Mouse (Mus musculus) embryonic facial prominence, embryonic 15.5 days (tissue): ENCODE measurements around the gene Srp14. TPM values are rescaled to one million over a fixed set of nuclear protein-coding genes. Genes with fewer than 3 reads are reported as not detected.

Source experiments
- ATAC-seq: fragments of 200-750 bp; cut with Nextera tagmentation; 2 replicates; pipeline ENCODE4 v1.8.0; 2017; ENCODE audit warnings: low read depth, moderate TSS enrichment; ENCODE audit not compliant: insufficient number of reproducible peaks, low FRiP score, low TSS enrichment
- H3K27ac ChIP-seq: fragments of 300-500 bp; sonication (generic); replicated peaks from 2 replicates; pipeline ENCODE4 v1.5.1; 2015; ENCODE audit warnings: mild to moderate bottlenecking, inconsistent platforms
- H3K27me3 ChIP-seq: fragments of 300-500 bp; sonication (generic); 2 replicates; pipeline ENCODE4 v1.6.1; 2015; ENCODE audit warnings: inconsistent platforms
- H3K36me3 ChIP-seq: fragments of 300-500 bp; sonication (generic); 2 replicates; pipeline ENCODE4 v1.6.1; 2015; ENCODE audit warnings: mild to moderate bottlenecking, inconsistent platforms
- H3K4me1 ChIP-seq: fragments of 300-500 bp; sonication (generic); 2 replicates; pipeline ENCODE4 v1.6.1; 2015; ENCODE audit warnings: inconsistent platforms
- H3K4me2 ChIP-seq: fragments of 300-500 bp; sonication (generic); replicated peaks from 2 replicates; pipeline ENCODE4 v1.6.1; 2015; ENCODE audit warnings: mild to moderate bottlenecking, inconsistent platforms
- H3K4me3 ChIP-seq: fragments of 300-500 bp; sonication (generic); replicated peaks from 2 replicates; pipeline ENCODE4 v1.5.1; 2015; ENCODE audit warnings: mild to moderate bottlenecking, inconsistent platforms
- H3K9ac ChIP-seq: fragments of 300-500 bp; sonication (generic); 2 replicates; pipeline ENCODE4 v1.6.1; 2015; ENCODE audit warnings: inconsistent platforms
- H3K9me3 ChIP-seq: fragments of 300-500 bp; sonication (generic); replicated peaks from 2 replicates; pipeline ENCODE4 v1.6.1; 2016; ENCODE audit warnings: inconsistent platforms
- WGBS: fragments of 180-500 bp; shearing (Covaris S2); methylation state at CpG from one replicate; pipeline ENCODE4 v1.1.7; 2015; 5-methylcytosine and 5-hydroxymethylcytosine counted together
- polyA plus RNA-seq: library from polyadenylated mRNA; unstranded; fragments of >200 nt; fragmentation: Nextera tagmentation; extraction: Ambion mirVana; gene quantifications from 2 replicates; pipeline ENCODE4 v1.2.1, GENCODE M21; 2015

Srp14 gene
- polyA plus RNA-seq, 1 experiment from 2014 or later = 285 TPM

DNA sequence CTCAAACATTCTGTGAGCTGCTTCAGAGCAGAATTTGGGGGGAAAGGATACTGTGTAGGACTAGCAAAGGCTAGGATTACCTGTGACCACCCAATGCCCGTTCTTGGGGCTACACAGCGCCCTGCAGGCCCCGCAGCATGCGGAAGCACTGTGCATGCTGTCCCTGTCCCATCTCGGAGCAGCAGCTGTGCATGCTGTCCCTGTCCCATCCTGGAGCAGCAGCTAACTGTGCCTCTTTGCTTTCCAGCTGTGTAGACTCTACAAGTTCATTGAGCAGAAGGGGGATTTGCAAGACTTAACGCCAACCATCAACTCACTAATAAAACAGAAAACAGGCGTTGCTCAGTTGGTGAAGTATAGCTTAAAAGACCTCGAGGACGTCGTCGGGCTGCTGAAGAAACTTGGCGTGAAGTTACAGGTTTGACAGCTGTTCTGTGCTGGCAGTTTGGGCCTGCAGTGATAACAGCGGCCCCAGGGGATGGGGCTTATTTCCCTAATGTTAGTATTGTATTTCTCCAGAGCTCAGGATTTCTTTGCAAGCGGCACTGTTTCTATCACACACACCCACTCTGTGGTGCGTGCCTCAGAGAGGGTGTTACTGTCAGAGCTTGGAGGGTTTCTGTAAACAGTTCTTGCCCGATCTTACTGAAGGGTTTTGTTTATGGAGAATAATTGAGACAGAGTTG, 17.9 kb downstream of the Srp14 start:
- no peaks in the 10 kb centered on the region for H3K9me3 ChIP-seq
- H3K36me3 ChIP-seq = peaks cover 33% of the 10 kb centered on the region; the same call in 1 of the 2 replicates
- no peak overlapping the region; the same call in 1 of the 2 replicates for H3K27ac ChIP-seq
- H3K27me3 ChIP-seq = no peaks in the 10 kb centered on the region
- ATAC-seq = no peak; the same call in 1 of the 2 replicates
- peaks cover 36% of the 10 kb centered on the region for H3K4me1 ChIP-seq
- H3K9ac ChIP-seq = no peak overlapping the region
- no peak overlapping the region for H3K4me3 ChIP-seq
- 45% methylated on average over 16 of the region's 16 CpGs for WGBS
- H3K4me2 ChIP-seq = no peak overlapping the region

- 79% methylated on average over 13 of the region's 13 CpGs for WGBS
Measured at GRCm38 (mm10) chr2:118457463-118458261, 21.8 kb downstream of the Srp14 start.

DNA sequence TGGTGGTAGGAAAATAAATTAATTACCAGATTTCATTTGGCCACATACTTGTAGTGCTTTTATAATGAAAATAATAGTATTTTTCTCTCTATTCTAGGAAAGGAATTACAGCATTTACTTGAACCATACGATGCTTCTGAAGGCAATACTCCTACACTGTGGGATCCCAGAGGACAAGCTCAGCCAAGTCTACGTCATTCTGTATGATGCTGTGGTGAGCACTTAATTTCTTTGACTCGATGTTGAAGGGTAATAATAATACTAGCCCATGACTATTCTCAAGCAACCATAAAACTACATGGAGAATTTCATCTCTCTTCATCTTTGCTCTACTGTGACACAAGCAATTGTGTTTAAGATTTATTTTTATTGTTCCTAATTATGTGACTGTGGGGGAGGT, 22.5 kb downstream of the Srp14 start:
- peaks cover 12% of the 10 kb centered on the region for H3K4me1 ChIP-seq
- H3K9ac ChIP-seq = no peak overlapping the region
- no peak for ATAC-seq
- 75% methylated on average over 3 of the region's 3 CpGs for WGBS
- H3K4me2 ChIP-seq = no peak overlapping the region
- H3K36me3 ChIP-seq = peaks cover 22% of the 10 kb centered on the region
- no peak overlapping the region for H3K27ac ChIP-seq
- no peaks in the 10 kb centered on the region for H3K9me3 ChIP-seq
- H3K27me3 ChIP-seq = no peaks in the 10 kb centered on the region
- no peak overlapping the region for H3K4me3 ChIP-seq

More at GRCm38 (mm10) chr2:118457463-118458261, 21.8 kb downstream of the Srp14 start:
- Histone ChIP-seq H3K9ac (no peak overlapping the region), H3K9me3 (no peaks in the 10 kb centered on the region), H3K36me3 (peaks cover 25% of the 10 kb centered on the region), H3K4me1 (peaks cover 18% of the 10 kb centered on the region), H3K27me3 (no peaks in the 10 kb centered on the region), H3K27ac (no peak overlapping the region), H3K4me2 (no peak overlapping the region), H3K4me3 (no peak overlapping the region)
- no peak for ATAC-seq

DNA sequence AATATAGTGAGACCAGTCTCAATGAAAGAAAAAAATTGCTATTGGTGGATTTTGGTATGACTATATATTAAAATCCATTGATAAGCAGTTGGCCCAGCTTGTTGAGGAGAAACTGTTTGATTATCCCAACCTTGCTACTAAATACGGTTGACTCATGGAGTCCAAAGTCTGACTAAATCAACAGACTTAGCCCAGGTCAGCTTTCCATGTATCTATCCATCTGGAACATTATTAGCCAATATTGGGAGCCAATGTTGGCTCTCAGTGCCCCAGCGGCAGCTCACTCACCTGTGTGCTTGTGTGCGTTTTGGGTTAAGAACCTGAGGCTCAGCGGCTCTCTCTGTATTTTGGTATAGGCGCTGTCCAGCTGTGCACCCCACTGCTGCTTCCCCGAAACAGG, 28.5 kb downstream of the Srp14 start:
- Histone ChIP-seq H3K4me3 (no peak overlapping the region), H3K27me3 (no peaks in the 10 kb centered on the region), H3K9me3 (no peaks in the 10 kb centered on the region), H3K4me2 (no peak overlapping the region), H3K9ac (no peak overlapping the region), H3K4me1 (no peaks in the 10 kb centered on the region), H3K36me3 (peaks cover 26% of the 10 kb centered on the region), H3K27ac (no peak overlapping the region)
- no peak for ATAC-seq
- WGBS = 88% methylated on average over 6 of the region's 6 CpGs

DNA sequence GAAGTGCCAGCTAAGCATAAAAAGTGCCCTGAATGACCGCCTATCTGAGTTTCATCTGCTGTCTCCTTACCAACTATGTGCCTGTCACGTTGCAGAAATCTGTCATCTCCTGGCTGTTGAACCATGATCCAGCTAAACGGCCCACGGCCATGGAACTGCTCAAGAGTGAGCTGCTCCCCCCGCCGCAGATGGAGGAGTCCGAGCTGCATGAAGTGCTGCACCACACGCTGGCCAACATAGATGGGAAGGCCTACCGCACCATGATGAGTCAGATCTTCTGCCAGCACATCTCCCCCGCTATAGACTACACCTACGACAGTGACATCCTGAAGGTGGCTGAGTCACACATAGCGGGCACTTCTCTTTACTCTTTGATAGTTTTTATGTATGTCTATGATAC, 31.3 kb downstream of the Srp14 start:
- Histone ChIP-seq H3K36me3 (peaks cover 29% of the 10 kb centered on the region), H3K9me3 (no peaks in the 10 kb centered on the region), H3K4me1 (peaks cover 3% of the 10 kb centered on the region; the same call in 1 of the 2 replicates), H3K27ac (no peak overlapping the region), H3K4me2 (no peak overlapping the region), H3K9ac (no peak overlapping the region), H3K4me3 (no peak overlapping the region), H3K27me3 (no peaks in the 10 kb centered on the region)
- no peak for ATAC-seq
- 84% methylated on average over 12 of the region's 12 CpGs for WGBS

GRCm38 (mm10) chr2:118445696-118446674, 33.5 kb downstream of the Srp14 start:
- Histone ChIP-seq H3K4me2 (no peak overlapping the region), H3K4me3 (no peak overlapping the region), H3K27ac (no peak overlapping the region), H3K36me3 (peaks cover 41% of the 10 kb centered on the region), H3K9ac (no peak overlapping the region), H3K4me1 (peaks cover 3% of the 10 kb centered on the region; the same call in 1 of the 2 replicates), H3K27me3 (no peaks in the 10 kb centered on the region), H3K9me3 (no peaks in the 10 kb centered on the region)
- no peak; the same call in 1 of the 2 replicates for ATAC-seq
- WGBS = 46% methylated on average over 13 of the region's 13 CpGs

DNA sequence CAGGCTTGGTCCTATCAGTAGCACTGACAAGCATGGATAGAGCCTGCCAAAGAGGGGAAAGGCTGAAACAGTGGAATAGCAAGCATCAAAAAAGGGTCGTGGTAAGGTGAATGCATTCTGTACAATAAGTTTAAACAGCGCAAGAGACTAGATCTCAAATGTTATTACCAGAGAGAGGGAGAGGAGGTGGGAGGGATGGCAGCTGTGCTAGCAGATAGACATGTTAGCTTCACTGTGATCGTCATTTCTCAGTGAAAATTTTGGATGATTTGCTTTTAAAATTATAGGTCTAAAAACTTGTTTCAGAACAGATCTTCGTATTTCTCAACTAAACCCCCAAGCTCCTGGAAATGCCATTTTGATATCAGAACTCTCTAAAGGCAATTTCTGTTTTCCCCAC, 36.8 kb downstream of the Srp14 start:
- no peak overlapping the region for H3K27ac ChIP-seq
- H3K4me1 ChIP-seq = peaks cover 3% of the 10 kb centered on the region; the same call in 1 of the 2 replicates
- WGBS = 89% methylated on average over 4 of the region's 4 CpGs
- H3K9me3 ChIP-seq = no peaks in the 10 kb centered on the region
- H3K9ac ChIP-seq = no peak overlapping the region
- no peak overlapping the region for H3K4me3 ChIP-seq
- ATAC-seq = no peak
- peaks cover 45% of the 10 kb centered on the region for H3K36me3 ChIP-seq
- no peaks in the 10 kb centered on the region for H3K27me3 ChIP-seq
- H3K4me2 ChIP-seq = no peak overlapping the region

DNA sequence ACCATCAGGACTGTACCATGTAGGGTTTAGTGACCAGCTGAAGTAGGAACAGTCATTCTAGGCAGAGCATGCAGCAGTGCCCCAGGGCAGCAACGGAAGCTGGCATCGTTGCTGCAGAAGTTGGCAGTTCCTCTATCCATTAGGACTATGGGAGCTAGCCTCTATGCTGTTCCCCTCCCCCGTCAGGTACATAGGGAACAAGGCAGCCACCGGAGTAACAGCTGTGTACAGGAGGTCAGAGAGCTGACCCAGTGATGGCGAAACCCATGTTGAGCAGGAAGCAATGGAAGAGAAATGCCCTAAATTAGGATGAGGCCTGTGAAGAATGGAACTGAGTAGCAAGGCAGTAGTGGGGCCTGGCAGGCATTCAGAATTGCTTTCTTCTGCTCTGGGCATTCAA, 37.3 kb downstream of the Srp14 start:
- Histone ChIP-seq H3K27ac (no peak overlapping the region), H3K9ac (no peak overlapping the region), H3K9me3 (no peaks in the 10 kb centered on the region), H3K36me3 (peaks cover 46% of the 10 kb centered on the region), H3K4me3 (no peak overlapping the region), H3K4me2 (no peak overlapping the region), H3K4me1 (peaks cover 3% of the 10 kb centered on the region; the same call in 1 of the 2 replicates), H3K27me3 (no peaks in the 10 kb centered on the region)
- whole genome bisulfite sequencing = 66% methylated on average over 5 of the region's 5 CpGs
- ATAC-seq = no peak

- no peak for ATAC-seq
- WGBS = 69% methylated on average over 5 of the region's 5 CpGs
- peaks cover 81% of the 10 kb centered on the region for H3K36me3 ChIP-seq
Measured at GRCm38 (mm10) chr2:118431589-118431988, 47.9 kb downstream of the Srp14 start.

DNA sequence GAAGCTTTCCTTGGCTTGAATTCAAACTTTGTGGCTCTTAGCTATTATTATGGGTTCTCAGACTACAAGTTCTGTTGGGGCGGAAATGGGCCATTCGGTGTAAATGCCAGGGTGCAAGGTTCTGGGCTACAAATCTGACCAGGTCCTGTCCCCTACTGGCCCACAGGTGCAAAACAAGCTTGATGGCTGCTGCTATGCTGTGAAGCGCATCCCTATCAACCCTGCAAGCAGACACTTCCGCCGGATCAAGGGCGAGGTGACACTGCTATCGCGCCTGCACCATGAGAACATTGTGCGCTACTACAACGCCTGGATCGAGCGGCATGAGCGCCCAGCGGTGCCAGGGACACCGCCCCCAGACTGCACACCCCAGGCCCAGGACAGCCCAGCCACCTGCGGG, 48.9 kb downstream of the Srp14 start:
- WGBS = 83% methylated on average over 16 of the region's 16 CpGs

More at GRCm38 (mm10) chr2:118431589-118431988, 47.9 kb downstream of the Srp14 start:
- Histone ChIP-seq H3K27ac (no peak overlapping the region), H3K4me2 (no peak overlapping the region), H3K9me3 (no peaks in the 10 kb centered on the region), H3K27me3 (no peaks in the 10 kb centered on the region), H3K9ac (no peak overlapping the region), H3K4me3 (no peak overlapping the region), H3K4me1 (no peaks in the 10 kb centered on the region)

More for the DNA sequence above, 48.9 kb downstream of the Srp14 start:
- no peak overlapping the region for H3K27ac ChIP-seq
- ATAC-seq = no peak
- H3K4me2 ChIP-seq = no peak overlapping the region
- H3K27me3 ChIP-seq = no peaks in the 10 kb centered on the region
- H3K4me1 ChIP-seq = no peaks in the 10 kb centered on the region
- H3K9ac ChIP-seq = no peak overlapping the region
- no peak overlapping the region for H3K4me3 ChIP-seq
- H3K36me3 ChIP-seq = peaks cover 71% of the 10 kb centered on the region
- H3K9me3 ChIP-seq = no peaks in the 10 kb centered on the region
